Mouse (Mus musculus): Measurements from ENCODE around the gene Tmem181a.
A peak's percentile ranks its signal among the peaks of the same experiment; 100 is the strongest.
"Not testable (repeated sequence)": the region's sequence is repeated elsewhere in the genome, so short reads cannot be mapped to it uniquely, and the experiment has no call there.

Tmem181a gene

DNA sequence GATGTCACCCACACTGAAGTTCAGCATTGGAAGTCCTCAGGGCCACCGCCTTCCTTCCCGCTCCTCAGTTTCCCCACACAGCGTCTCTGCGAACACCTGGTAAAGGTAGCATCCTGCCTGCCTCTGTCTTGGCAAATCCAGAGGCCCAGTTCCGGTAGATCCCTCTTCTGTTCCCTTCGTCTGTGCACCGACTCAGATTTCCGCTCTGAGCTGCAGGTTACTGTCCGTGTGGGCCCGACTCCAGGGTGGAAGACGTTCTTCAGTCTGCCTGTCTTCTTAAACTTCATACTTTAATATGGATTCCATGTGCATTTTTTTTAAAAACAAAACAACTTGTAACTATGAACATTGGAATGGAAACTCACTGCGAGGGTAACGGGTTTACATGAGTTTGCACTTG, 49.8 kb downstream of the Tmem181a start:
- not testable (repeated sequence) for DNase-seq

DNA sequence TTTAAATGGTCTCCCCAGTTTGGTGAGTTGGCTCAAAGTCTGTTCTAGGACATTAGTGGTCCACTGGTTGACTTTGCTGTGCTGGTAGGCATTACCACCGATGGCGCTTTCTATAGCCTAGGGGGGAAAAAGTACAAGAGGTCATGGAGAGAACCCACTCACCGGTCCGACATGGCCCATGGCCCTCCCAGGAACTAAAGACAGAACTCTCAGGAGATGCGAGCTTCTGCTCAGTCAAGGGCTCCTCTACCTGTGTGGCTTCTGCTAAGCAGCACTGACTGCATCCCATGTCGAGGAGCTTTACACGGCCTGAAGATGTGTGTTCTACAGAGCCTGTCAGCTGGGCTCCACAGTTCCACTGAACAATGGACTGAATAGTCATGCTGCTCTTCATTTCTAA, 55.1 kb downstream of the Tmem181a start:
- not testable (repeated sequence) for DNase-seq

DNA sequence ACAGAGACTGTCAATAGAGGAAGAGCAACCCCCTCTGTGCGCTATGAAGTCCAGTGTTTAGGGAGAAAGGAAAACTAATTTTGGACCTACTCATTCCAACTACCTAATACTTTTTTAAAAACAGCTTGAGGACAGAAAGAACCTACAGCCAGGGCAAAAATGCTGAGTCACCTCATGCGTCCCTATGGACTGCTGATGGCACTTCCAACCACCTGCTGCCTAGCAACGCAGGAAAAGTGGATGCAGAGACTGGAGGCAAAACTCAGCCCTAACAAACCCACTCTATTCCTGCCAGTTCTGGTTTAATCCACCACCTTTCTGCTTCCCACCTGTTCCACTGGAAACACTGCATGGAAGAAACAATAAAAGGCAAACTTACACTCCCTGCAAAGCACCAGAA, 56.1 kb downstream of the Tmem181a start:
- DNase-seq: not testable (repeated sequence)

DNA sequence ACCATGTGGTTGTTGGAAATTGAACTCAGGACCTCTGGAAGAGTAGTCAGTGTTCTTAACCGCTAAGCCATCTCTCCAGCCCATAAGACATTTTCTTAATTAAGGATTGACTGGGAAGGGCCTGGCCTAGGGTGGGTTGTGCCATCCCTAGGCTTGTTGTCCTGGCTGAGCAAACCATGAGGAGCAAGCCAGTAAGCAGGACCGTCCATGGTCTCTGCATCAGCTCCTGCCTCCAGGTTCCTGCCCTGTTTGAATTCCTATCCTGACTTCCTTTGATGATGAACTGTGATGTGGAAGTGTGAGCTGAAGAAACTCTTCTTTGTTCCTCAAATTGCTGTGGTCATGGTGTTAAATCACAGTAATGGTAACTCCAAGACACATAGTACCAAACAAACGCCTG, 57.8 kb downstream of the Tmem181a start:
- not testable (repeated sequence) for DNase-seq

DNA sequence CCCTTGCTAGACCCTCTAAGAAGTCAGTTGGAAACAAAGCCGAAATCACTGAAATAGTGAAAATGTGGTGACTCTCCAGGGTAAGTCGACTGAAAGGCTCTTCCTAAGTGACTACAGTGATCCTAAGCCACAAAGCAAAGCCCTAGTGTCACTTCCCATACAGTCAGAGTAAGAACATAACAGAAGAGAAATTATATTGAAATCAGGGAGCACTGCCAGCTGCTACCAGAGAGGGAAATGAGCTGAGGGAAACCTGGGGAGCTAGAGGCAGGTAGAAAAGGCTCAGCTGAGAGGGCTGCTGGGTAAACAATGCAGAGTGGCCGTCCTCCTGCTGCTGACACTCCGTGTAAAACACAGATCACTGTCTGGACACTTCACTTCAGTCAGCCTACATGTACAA, 59.0 kb downstream of the Tmem181a start:
- peak; percentile 76 for DNase-seq

DNA sequence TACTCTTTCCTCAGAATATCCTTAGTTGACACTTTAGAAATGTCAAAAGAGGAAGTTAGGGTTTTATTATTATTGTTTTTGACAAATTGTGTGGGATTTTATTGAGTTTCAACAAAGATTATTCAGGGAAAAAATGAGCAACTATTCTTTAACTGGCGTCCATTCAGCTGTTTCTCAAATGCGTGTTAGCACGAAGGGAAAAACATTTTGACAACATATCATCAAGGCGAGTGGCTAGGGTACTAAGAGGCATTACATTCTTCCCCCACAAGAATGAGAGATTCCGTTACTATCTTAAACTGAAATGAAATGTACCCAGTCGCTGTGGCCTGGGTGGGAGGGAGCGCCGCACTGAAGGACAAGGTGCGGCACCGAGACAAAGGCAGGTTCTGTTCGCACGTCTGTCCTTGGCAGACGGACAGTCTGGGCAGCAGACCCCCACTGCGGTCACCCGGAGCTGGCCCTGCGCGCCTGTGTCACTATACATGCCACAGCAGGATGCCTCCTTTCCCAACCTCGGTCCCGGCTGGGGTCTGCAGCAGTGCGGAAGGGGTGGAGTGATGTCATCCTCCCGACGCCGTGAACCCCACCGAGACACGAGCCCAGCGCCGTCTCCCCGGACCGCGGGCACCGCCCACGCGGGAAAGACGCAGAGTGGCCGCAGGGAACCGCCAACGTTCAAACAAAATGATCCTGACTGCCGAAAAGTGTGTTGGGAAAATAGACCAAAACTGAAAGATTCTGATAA, 59.9 kb downstream of the Tmem181a start:
- peak; percentile 79 for DNase-seq

DNA sequence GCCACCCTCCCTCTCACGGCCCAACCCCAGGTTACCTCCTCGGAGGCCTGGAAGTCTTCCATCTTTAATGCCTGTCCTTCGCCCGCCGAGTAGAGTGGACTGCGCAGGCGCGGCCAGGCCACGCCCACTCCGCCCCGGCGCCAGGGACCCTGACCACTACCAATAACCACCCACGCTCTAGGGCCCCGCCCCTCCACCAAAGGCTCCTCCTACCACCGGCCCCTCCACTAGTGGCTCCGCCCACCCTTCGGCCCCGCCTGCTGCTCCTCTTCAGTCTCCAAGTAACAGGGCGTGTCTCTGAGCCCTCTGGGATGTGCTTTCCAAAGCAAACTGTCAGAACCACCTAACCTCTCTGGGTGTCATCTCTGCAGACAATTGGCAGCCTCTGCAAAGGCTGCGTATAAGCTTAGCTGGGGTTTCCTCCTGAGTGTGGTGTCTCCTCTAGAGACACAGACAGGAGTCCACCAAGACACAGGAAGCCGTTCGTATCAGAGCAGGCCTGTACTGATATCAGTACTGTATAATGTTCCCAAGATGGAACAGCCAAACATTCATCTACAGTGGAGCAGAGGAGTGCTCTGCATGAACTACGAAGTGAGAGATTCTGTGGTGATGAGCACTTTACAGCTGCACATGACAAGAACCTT, 60.8 kb downstream of the Tmem181a start, which contains the start of gene Dynlt1a:
Dynlt1a (minus strand) TSS at position 162 of the 647 bp plus-strand sequence.
- DNase-seq: peak; percentile 100

DNA sequence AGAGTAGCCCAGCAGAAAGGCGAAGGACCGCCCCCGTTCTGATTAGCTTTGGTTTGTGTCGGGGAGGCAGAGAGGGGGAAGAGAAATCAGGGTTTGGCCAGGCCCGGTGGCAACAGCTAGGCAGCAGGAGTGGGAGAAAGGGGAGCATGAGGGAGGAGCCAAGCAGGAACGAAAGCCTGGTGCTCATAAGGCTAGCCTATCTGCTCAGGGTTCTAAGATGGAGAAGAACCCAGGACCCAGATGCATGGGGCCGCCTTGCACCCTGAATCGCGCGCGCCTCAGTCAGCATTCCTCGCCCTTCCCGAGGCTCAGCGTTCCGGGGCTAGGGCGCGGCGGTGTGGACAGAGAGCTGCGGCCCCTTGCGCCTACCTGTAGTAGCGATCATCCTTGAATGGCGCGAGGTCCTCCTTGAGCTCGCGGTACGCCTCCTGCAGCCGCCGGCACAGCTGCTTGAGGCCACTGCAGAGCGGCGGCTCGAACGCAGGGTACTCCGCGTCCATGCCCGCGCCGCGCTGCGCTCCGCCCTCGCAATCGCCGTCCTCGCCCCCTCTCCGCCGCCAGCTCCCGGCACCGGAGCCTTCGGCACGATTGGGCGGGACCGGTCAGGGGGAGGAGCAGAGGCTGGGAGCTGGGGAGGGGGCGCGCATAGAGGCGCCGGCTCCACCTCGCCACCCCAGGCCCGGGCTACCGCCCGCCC, 64.6 kb downstream of the Tmem181a start:
- DNase-seq: not testable (repeated sequence)

DNA sequence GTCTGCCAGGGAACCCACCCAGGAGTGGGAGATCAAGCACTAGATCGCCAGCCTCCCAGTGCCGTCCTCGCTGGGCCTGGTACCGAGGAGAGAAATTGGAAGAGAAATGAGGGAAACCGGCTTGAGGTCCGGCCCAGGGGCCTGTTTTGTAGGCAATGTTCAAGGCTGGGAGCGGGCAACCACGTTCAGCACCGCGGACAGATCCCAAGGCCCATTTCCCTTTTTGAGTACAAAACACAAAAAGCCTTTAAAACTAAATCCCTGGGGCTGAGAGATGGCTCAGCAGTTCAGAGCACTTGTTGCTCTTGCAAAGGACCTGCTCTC, 65.1 kb downstream of the Tmem181a start:
- not testable (repeated sequence) for DNase-seq

DNA sequence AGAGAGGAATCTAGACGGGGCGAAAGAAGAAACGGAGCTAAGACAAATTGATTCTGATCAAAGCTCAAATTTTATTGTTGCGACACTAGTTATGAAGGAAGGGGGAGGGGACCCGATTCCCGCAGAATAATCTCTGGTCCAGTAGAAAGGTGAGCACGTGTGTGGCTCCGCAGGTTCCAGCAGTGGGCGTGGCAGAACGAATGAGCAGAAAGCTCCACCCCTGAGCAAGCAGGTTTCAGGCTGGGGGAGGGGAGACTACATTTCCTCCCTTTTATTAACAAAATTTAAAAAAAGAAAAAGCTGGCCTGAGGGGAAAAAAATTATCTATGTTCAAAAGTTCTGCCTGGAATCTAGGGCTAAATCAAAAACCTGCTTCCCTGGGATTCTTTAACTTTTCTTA, 68.4 kb downstream of the Tmem181a start:
- not testable (repeated sequence) for DNase-seq

DNA sequence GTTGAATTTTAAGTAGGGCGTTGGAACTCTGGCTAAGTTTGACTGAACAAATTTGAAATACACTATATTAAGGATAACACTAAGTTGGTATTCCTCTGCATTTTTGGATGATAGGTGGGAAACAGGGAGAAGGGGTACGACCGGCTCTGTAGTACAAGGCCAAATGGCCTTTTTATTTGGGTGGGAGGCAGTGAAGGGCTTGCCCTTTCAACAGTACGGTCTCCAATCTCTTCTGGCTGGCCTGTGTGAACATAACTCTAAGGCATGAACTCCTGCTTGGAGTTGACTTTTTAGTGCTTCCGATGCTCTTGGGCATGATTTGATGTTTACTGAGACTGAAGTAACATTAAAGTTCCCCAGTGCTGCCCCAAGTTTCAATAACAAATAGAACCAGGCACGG, 68.9 kb downstream of the Tmem181a start:
- DNase-seq: not testable (repeated sequence)

DNA sequence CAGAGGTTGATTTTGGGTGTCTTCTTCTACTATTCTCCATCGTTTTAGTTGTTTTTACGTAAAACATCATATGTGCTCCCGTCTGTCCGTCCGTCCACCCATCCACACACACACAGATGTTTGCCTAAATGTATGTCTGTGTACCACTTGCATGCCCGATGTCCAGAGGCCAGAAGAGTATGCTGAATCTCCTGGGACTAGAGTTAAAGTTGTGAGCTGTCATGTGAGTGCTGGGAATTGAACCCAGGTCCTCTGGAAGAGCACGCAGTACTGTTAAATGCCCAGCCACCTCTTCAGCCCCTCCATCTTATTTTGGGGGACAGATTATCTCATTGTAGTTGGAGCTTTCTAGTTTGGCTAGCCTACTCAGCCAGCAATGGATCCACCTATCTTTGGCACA, 70.9 kb downstream of the Tmem181a start:
- not testable (repeated sequence) for DNase-seq

DNA sequence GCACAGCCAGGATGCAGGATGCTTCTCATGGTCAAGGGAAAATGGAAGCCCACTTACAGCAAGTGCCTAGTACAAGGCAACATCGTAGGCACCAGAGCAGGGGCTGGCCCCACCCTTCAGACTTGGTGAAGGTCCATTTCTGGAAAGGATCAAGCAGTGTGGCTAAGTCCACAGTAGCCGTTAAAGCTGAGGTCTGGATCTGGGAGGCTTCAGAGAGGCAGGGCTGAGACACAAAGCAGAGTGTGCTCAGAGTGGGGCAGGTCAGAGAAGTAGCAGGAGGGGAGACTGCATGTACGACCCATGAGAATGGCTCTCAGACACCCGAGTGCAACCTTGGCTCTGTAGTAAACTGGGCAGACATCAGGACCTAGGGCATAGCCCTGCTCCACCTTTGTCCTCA, 72.3 kb downstream of the Tmem181a start:
- not testable (repeated sequence) for DNase-seq

DNA sequence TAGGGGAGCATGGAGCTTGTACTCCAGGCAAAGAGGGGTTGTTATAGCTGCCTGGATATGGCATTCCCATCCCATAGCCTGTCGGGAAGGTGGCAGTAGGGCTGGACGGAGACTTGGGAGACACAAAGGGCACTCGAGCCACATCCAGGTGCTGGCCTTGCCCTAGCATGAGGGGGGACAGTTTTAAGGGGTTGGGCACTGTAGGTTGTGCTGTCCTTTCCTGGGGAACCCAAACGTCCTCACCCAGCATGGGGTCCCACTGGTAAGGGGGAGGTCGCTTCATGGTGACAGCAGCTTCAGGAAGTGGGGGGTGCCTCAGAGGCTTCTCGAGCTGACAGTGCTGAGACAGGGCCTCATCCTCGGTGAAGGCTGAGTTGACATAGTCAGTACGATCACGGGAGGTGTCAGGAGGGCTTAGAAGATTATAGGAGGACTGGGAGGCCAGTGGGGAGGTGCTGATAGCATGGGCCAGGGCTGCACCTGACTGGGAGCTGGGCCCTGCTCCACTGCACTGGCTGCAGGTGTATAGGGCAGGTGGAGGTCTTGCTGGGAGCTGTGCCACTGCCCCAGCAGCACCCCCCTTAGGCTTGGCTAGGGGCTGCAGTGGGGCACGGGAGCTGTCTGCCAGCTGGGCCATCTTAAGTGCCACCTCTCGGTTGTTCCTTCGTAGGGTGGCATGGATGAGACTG, 86.1 kb downstream of the Tmem181a start:
- DNase-seq: not testable (repeated sequence)

DNA sequence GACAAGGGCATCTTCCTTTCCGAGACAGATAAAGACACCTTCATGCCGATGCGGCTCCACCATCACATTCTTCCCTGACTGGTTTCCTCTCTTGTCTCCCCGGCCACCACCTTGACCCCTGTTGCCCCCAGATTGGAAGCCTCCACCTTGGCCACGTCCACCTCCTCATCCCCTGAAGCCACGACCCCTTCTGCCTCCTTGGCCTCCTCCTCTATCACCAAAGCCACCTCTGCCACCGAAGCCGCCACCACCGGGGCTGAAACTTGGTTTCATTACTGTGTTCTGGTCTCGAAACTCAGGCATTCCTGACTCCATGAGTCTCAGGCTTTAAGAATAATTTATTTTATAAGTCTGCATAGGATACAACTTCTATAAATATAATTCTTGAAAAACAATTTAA, 98.6 kb downstream of the Tmem181a start:
- DNase-seq: not testable (repeated sequence)
